Mouse (Mus musculus): ENCODE measurements around the gene Arl11.

GRCm38 (mm10) chr14:61310963-61311362, 1.4 kb downstream of the Arl11 start:
- TF ChIP-seq CTCF (IDR thresholded peaks at IDR 0.05; ENCODE audit: low read depth, low read length) (no peak), POLR2A (IDR thresholded peaks at IDR 0.05; ENCODE audit: insufficient read depth, low read length) (no peak), EP300 (IDR thresholded peaks at IDR 0.05; ENCODE audit: insufficient read depth, low read depth, low read length) (no peak)
